Mouse (Mus musculus) kidney, postnatal 0 days (tissue): Measurements from ENCODE around the gene Canx. TPM values are rescaled to one million over a fixed set of nuclear protein-coding genes. Genes with fewer than 3 reads are reported as not detected.
"Not testable (repeated sequence)": the region's sequence is repeated elsewhere in the genome, so short reads cannot be mapped to it uniquely, and the experiment has no call there.

Experiments
- ATAC-seq: fragments of 200-750 bp; cut with Nextera tagmentation; replicated peaks from 2 replicates; pipeline ENCODE4 v1.8.0; 2017; ENCODE audit warnings: low read depth, moderate number of reproducible peaks, moderate TSS enrichment, moderate library complexity; ENCODE audit not compliant: low FRiP score
- DNase-seq: peaks from one replicate; pipeline ENCODE4 v3.0.0-alpha.2; 2016; ENCODE audit warnings: low spot score
- H3K27ac ChIP-seq: fragments of 300-500 bp; sonication (generic); 2 replicates; pipeline ENCODE4 v1.5.1; 2014; ENCODE audit warnings: mild to moderate bottlenecking
- H3K27me3 ChIP-seq: fragments of 300-500 bp; sonication (generic); 2 replicates; pipeline ENCODE4 v1.6.1; 2014; ENCODE audit warnings: low read length, mixed read lengths; ENCODE audit not compliant: insufficient read depth
- H3K36me3 ChIP-seq: fragments of 300-500 bp; sonication (generic); 2 replicates; pipeline ENCODE4 v1.6.1; 2014; ENCODE audit warnings: low read length, mixed read lengths; ENCODE audit not compliant: insufficient read depth
- H3K4me1 ChIP-seq: fragments of 300-500 bp; sonication (generic); replicated peaks from 2 replicates; pipeline ENCODE4 v1.6.1; 2014; ENCODE audit warnings: antibody characterized with exemption, low read length, mixed read lengths; ENCODE audit not compliant: insufficient read depth
- H3K4me2 ChIP-seq: fragments of 300-500 bp; sonication (generic); 2 replicates; pipeline ENCODE4 v1.6.1; 2014; ENCODE audit warnings: mild to moderate bottlenecking, low read length, moderate library complexity, mixed read lengths
- H3K4me3 ChIP-seq: fragments of 300-500 bp; sonication (generic); replicated peaks from 2 replicates; pipeline ENCODE4 v1.5.1; 2014; ENCODE audit warnings: low read depth, low read length
- H3K9ac ChIP-seq: fragments of 300-500 bp; sonication (generic); 2 replicates; pipeline ENCODE4 v1.6.1; 2014; ENCODE audit warnings: low read depth, low read length
- H3K9me3 ChIP-seq: fragments of 300-500 bp; sonication (generic); replicated peaks from 2 replicates; pipeline ENCODE4 v1.6.1; 2016; ENCODE audit warnings: low read length, inconsistent platforms, mixed read lengths
- CTCF ChIP-seq: IDR thresholded peaks from 2 replicates; pipeline ENCODE4 v1.5.1; 2016; ENCODE audit warnings: antibody characterized with exemption, low read depth, mild to moderate bottlenecking, moderate library complexity
- WGBS: fragments of 180-500 bp; shearing (Covaris S2); extraction: QIAGEN DNeasy Blood & Tissue Kit; methylation state at CpG from one replicate; pipeline ENCODE4 v1.1.7; 2014; 5-methylcytosine and 5-hydroxymethylcytosine counted together
- polyA plus RNA-seq: library from polyadenylated mRNA; unstranded; fragments of >200 nt; fragmentation: Nextera tagmentation; extraction: Ambion mirVana; gene quantifications from 2 replicates; pipeline ENCODE4 v1.2.1, GENCODE M21; 2015

The Canx gene
- polyA plus RNA-seq, 1 experiment from 2014 or later, result 302 TPM

GRCm38 (mm10) chr11:50370969-50371368, 45.5 kb upstream of the Canx start:
- no peaks in the 10 kb centered on the region for H3K9me3 ChIP-seq
- WGBS, result 52% methylated on average over 4 of the region's 4 CpGs
- ATAC-seq, result 0 out of 2 replicates have a peak, but pooled peaks have one; percentile 33
- no peak overlapping the region for H3K9ac ChIP-seq
- no peaks in the 10 kb centered on the region for H3K36me3 ChIP-seq
- no peaks in the 10 kb centered on the region for H3K27me3 ChIP-seq
- TF ChIP-seq CTCF, result no peak
- H3K4me3 ChIP-seq, result no peak overlapping the region
- no peaks in the 10 kb centered on the region for H3K4me1 ChIP-seq
- peak overlapping the region; percentile 64 for H3K4me2 ChIP-seq
- DNase-seq, result no peak
- H3K27ac ChIP-seq, result no peak overlapping the region

- ATAC-seq (no peak), DNase-seq (no peak)
- no peak overlapping the region for H3K27ac ChIP-seq
- no peak overlapping the region for H3K4me2 ChIP-seq
- H3K27me3 ChIP-seq, result no peaks in the 10 kb centered on the region
- H3K9ac ChIP-seq, result no peak overlapping the region
- no peaks in the 10 kb centered on the region for H3K36me3 ChIP-seq
- no peak overlapping the region for H3K4me3 ChIP-seq
- H3K9me3 ChIP-seq, result no peaks in the 10 kb centered on the region
- no peaks in the 10 kb centered on the region for H3K4me1 ChIP-seq
- no peak for TF ChIP-seq CTCF
- 85% methylated on average over 5 of the region's 5 CpGs for WGBS
Measured at GRCm38 (mm10) chr11:50369360-50369911, 44.0 kb upstream of the Canx start.

DNA sequence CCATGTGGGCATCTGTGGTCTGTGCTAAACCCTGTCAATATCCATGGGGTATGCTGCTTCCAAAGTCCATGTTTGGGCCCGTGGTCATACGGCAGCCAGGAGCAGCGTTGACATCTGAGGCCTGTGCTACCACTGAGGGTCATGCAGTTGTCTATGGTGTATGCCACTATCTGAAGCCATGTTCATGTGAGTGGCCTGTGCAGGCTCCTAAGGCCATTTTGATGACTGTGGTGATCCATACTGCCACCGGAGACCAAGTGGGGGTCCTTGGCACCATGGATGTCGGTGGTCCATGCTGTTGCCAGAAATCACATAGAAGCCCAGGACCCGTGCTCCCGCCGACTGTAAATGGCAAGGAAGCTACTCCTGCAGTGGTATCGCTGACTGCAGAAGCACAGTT, 42.1 kb upstream of the Canx start:
- Histone ChIP-seq H3K4me2 (no peak overlapping the region), H3K27ac (no peak overlapping the region), H3K9ac (no peak overlapping the region), H3K4me3 (no peak overlapping the region), H3K4me1 (no peaks in the 10 kb centered on the region), H3K27me3 (no peaks in the 10 kb centered on the region), H3K9me3 (no peaks in the 10 kb centered on the region), H3K36me3 (no peaks in the 10 kb centered on the region)
- WGBS, result 93% methylated on average over 9 of the region's 9 CpGs
- ATAC-seq, result no peak
- no peak for TF ChIP-seq CTCF
- no peak for DNase-seq

DNA sequence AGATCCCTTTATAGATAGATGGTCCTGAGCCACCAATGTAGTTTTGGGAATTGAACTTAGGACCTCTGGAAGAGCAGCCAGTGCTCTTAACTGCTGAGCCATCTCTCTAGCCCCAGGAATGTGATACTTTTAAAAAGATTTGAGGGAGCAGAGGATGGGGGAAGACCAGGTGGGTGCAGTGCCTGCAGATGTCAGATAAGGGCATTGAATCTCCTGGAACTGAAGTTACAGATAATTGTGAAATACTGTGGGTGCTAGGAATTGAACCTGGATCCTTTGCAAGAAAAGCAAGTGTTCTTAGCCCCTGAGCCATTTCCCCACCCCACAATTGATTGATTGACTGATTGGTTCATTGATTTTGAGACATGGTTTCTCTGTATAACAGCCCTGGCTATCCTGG, 39.8 kb upstream of the Canx start:
- H3K4me3 ChIP-seq, result no peak overlapping the region
- no peak overlapping the region for H3K4me2 ChIP-seq
- ATAC-seq (no peak), DNase-seq (no peak)
- H3K27ac ChIP-seq, result no peak overlapping the region
- no peaks in the 10 kb centered on the region for H3K27me3 ChIP-seq
- no peak for TF ChIP-seq CTCF
- no peaks in the 10 kb centered on the region for H3K4me1 ChIP-seq
- H3K9ac ChIP-seq, result no peak overlapping the region
- H3K36me3 ChIP-seq, result no peaks in the 10 kb centered on the region
- H3K9me3 ChIP-seq, result no peaks in the 10 kb centered on the region

DNA sequence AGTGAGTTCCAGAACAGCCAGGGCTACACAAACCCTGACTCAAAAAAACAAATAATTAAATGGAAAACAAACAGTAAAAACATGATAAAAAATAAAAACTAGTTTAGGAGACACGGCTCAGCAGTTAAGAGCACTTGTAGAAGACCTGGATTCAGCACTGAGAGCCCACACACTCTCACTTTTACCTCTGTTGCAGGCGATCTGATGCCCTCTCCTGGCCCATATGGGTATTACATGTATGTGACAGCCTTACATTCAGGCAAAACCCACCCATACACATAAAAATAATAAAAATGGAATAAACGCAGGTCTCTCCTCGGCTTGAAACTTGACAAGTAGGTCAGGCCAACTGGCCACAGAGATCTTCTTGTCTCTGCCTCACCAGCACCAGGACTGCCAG, 39.1 kb upstream of the Canx start:
- no peaks in the 10 kb centered on the region for H3K4me1 ChIP-seq
- H3K4me3 ChIP-seq, result no peak overlapping the region
- no peaks in the 10 kb centered on the region for H3K36me3 ChIP-seq
- TF ChIP-seq CTCF, result peak; percentile 91
- no peak for ATAC-seq
- H3K27me3 ChIP-seq, result no peaks in the 10 kb centered on the region
- no peak overlapping the region for H3K9ac ChIP-seq
- peak; percentile 89 for DNase-seq
- WGBS, result 5% methylated on average over 4 of the region's 4 CpGs
- H3K4me2 ChIP-seq, result no peak overlapping the region
- H3K9me3 ChIP-seq, result no peaks in the 10 kb centered on the region
- H3K27ac ChIP-seq, result no peak overlapping the region

GRCm38 (mm10) chr11:50361282-50361681, 35.8 kb upstream of the Canx start:
- WGBS, result 80% methylated on average over 1 of the region's 1 CpGs
- not testable (repeated sequence) for H3K4me2 ChIP-seq, H3K36me3 ChIP-seq, ATAC-seq, H3K4me3 ChIP-seq, H3K9ac ChIP-seq, H3K4me1 ChIP-seq, DNase-seq, H3K27me3 ChIP-seq, H3K9me3 ChIP-seq, H3K27ac ChIP-seq
